14 mouse cellular contexts compared by ENCODE assay signal in the genomic region with DNA sequence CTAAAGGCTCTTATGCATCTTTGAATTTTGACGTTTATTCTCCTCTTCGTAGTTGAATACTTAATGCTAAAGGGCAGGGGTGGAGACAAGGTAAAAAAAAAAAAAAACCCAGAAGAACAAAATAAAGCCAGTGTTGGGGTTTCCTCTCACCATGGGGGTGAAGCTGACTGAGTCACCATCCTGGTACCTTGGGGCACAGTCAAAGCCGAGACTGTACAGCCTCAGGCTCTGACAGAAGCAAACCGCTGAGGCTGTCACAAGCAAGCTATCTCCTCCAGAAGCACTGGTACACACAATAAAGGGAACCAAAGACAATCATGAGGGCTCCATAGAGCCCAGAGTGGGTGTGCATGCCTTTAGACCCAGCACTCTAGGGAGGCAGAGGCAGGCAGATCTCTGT. TPM values are rescaled to one million over a fixed set of nuclear protein-coding genes. Genes with fewer than 3 reads are reported as not detected.
A peak's percentile ranks its signal among the peaks of the same experiment; 100 is the strongest.
DNase-seq lines count a peak whose midpoint lies in the region; ATAC-seq and TF ChIP-seq lines count a peak whose summit lies in the region.
"Had no signal": no experiment of that assay in that cellular context is flagged by ENCODE, and none has a peak within 500 bp of the region (broad histone marks: within the 10 kb centered on the region; RNA-seq: fewer than 3 reads in every experiment).

No protein-coding gene starts in this region.

- no peak for ATAC-seq in heart, embryonic 16.5 days (replicated peaks; ENCODE audit: extremely low read depth, insufficient read depth, low FRiP score)
- no peak for ATAC-seq in lung, embryonic 14.5 days (ENCODE audit: insufficient read depth)
- no peak for ATAC-seq in erythroblast, adult 5-6 weeks (replicated peaks; ENCODE audit: low FRiP score, poor library complexity, severe bottlenecking)

- H3K4me3 ChIP-seq in heart, embryonic 16.5 days (ENCODE audit: low read length): no peak overlapping the region
- H3K4me3 ChIP-seq in lung, embryonic 14.5 days (ENCODE audit: low read depth, low read length): no peak overlapping the region
- H3K4me3 ChIP-seq: forebrain, embryonic 10.5 days; hindbrain, embryonic 15.5 days; limb, embryonic 12.5 days had no signal

- 90% methylated on average over 4 of the region's 4 CpGs for WGBS in heart, embryonic 16.5 days
- WGBS in lung, embryonic 14.5 days: 88% methylated on average over 4 of the region's 4 CpGs

- no peak for TF ChIP-seq CTCF in lung, embryonic 14.5 days (IDR thresholded peaks at IDR 0.05; ENCODE audit: low read depth)

- H3K4me1 ChIP-seq in heart, embryonic 16.5 days (ENCODE audit: control insufficient read depth, insufficient read depth, low read length): peaks cover 16% of the 10 kb centered on the region
- H3K4me1 ChIP-seq in lung, embryonic 14.5 days (ENCODE audit: insufficient read depth): no peaks in the 10 kb centered on the region
- H3K4me1 ChIP-seq: forebrain, embryonic 10.5 days; limb, embryonic 12.5 days had no signal

- H3K27me3 ChIP-seq in heart, embryonic 16.5 days (ENCODE audit: control insufficient read depth, insufficient read depth, low read length): no peaks in the 10 kb centered on the region
- no peaks in the 10 kb centered on the region for H3K27me3 ChIP-seq in lung, embryonic 14.5 days (ENCODE audit: insufficient read depth, low read length)
- H3K27me3 ChIP-seq: hindbrain, embryonic 15.5 days; limb, embryonic 12.5 days had no signal

- no peak for DNase-seq in heart, adult 11 months
- no peak for DNase-seq in lung, embryonic 14.5 days
- no peak for DNase-seq in lung, postnatal 25 days (ENCODE audit: low spot score)
- peak; percentile 50 for DNase-seq in CD4-positive, CD25-positive, alpha-beta regulatory T cell, adult 2 months (ENCODE audit: low read depth, low spot score)
- DNase-seq in induced T-regulatory cell, adult 2 months (ENCODE audit: low read depth): peak; percentile 60
- no peak for DNase-seq in frontal cortex, postnatal 25 days (ENCODE audit: low spot score in 2 of 2)
- DNase-seq: cerebellum, adult 9-10 months; kidney, adult 9 months; right cerebral cortex, postnatal 25 days had no signal

- H3K9me3 ChIP-seq in heart, embryonic 16.5 days (replicated peaks; ENCODE audit: control insufficient read depth, low read length): no peaks in the 10 kb centered on the region
- no peaks in the 10 kb centered on the region for H3K9me3 ChIP-seq in lung, embryonic 14.5 days (ENCODE audit: low read depth, low read length)
- H3K9me3 ChIP-seq: forebrain, embryonic 10.5 days; hindbrain, embryonic 15.5 days; limb, embryonic 12.5 days had no signal

- peaks cover 10% of the 10 kb centered on the region for H3K36me3 ChIP-seq in heart, embryonic 16.5 days (ENCODE audit: control insufficient read depth, insufficient read depth)
- H3K36me3 ChIP-seq in lung, embryonic 14.5 days (ENCODE audit: insufficient read depth): peaks cover 51% of the 10 kb centered on the region; the same call in 1 of the 2 replicates

- no peak overlapping the region for H3K4me2 ChIP-seq in heart, embryonic 16.5 days (ENCODE audit: low read depth, low read length)
- no peak overlapping the region for H3K4me2 ChIP-seq in lung, embryonic 14.5 days
- H3K4me2 ChIP-seq: hindbrain, embryonic 15.5 days; limb, embryonic 12.5 days had no signal

- H3K27ac ChIP-seq in heart, embryonic 16.5 days (ENCODE audit: low read length): peak overlapping the region; percentile 81
- peak overlapping the region; percentile 54 for H3K27ac ChIP-seq in lung, embryonic 14.5 days (ENCODE audit: low read depth)
- H3K27ac ChIP-seq: hindbrain, embryonic 15.5 days had no signal

- H3K9ac ChIP-seq in heart, embryonic 16.5 days (ENCODE audit: low read length): no peak overlapping the region
- no peak overlapping the region for H3K9ac ChIP-seq in lung, embryonic 14.5 days
- H3K9ac ChIP-seq: hindbrain, embryonic 15.5 days; limb, embryonic 12.5 days had no signal

RNA-seq across cellular contexts. Expression of gene Arhgap27, which starts 9.1 kb away (rescaled TPM):
- 7.5 and 8.5 TPM in 2 replicates for polyA plus RNA-seq in heart, embryonic 16.5 days (2015; fragmentation: Nextera tagmentation; extraction: Ambion mirVana)
- polyA plus RNA-seq in lung, embryonic 14.5 days (2014; fragmentation: Nextera tagmentation; extraction: Ambion mirVana): 16.8 and 20.6 TPM in 2 replicates
- total RNA-seq in erythroblast, adult 5-6 weeks (2015; ENCODE audit: low replicate concordance): 5.6 and 7.9 TPM in 2 replicates
- total RNA-seq in erythroblast, adult 5-6 weeks (2017; ENCODE audit: low replicate concordance): 4.9 and 5.7 TPM in 2 replicates

RNA-seq across cellular contexts. Expression of gene Plekhm1, which starts 39.9 kb away (rescaled TPM):
- polyA plus RNA-seq in heart, embryonic 16.5 days (2015; fragmentation: Nextera tagmentation; extraction: Ambion mirVana): 5.9 and 6.1 TPM in 2 replicates
- polyA plus RNA-seq in lung, embryonic 14.5 days (2014; fragmentation: Nextera tagmentation; extraction: Ambion mirVana): 9.3 and 9.4 TPM in 2 replicates
- total RNA-seq in erythroblast, adult 5-6 weeks (2015; ENCODE audit: low replicate concordance): 27.9 and 36.4 TPM in 2 replicates
- total RNA-seq in erythroblast, adult 5-6 weeks (2017; ENCODE audit: low replicate concordance): 25.6 and 25.7 TPM in 2 replicates

Comparison
In these comparisons a context has a peak if more than half of its experiments do, and no peak if none do; other contexts are left out.
1. DNase-seq: peak in CD4-positive, CD25-positive, alpha-beta regulatory T cell, adult 2 months (single experiment) and induced T-regulatory cell, adult 2 months (single experiment); none in heart, adult 11 months (single experiment), lung, embryonic 14.5 days (single experiment), lung, postnatal 25 days (single experiment) and frontal cortex, postnatal 25 days (0 of 2).